Mouse (Mus musculus): ENCODE results near the gene Heatr9. TPM values are rescaled to one million over a fixed set of nuclear protein-coding genes. Genes with fewer than 3 reads are reported as not detected.

Gene Heatr9
- total RNA-seq, 2 experiments from 2014 or later, result not detected

GRCm38 (mm10) chr11:83534143-83534542 lies 12.2 kb upstream of the Heatr9 start:
- DNase-seq, result no peak
- intact Hi-C loops (cut with DNase I), result no loop called here

- intact Hi-C loops (cut with DNase I), result no loop called here
- no peak for DNase-seq
These were observed 11.2 kb upstream of the Heatr9 start for GRCm38 (mm10) chr11:83533192-83533591.

- DNase-seq, result no peak
- intact Hi-C loops (cut with DNase I), result no loop called here
These were observed 8.4 kb upstream of the Heatr9 start, which contains the start of gene Ccl5 for GRCm38 (mm10) chr11:83530360-83530759. Ccl5 (minus strand) TSS chr11:83530518.

- DNase-seq, result no peak
- intact Hi-C loops (cut with DNase I), result no loop called here
These were observed 7.0 kb upstream of the Heatr9 start for GRCm38 (mm10) chr11:83529024-83529423.

- intact Hi-C loops (cut with DNase I), result no loop called here
- no peak for DNase-seq
These were observed 3.6 kb downstream of the Heatr9 start for GRCm38 (mm10) chr11:83518371-83518770.

- no peak for DNase-seq
- intact Hi-C loops (cut with DNase I), result no loop called here
These were observed 4.8 kb downstream of the Heatr9 start for GRCm38 (mm10) chr11:83517153-83517552.

- no peak for DNase-seq
- intact Hi-C loops (cut with DNase I), result no loop called here
These were observed 12.5 kb downstream of the Heatr9 start for GRCm38 (mm10) chr11:83509521-83509920.

GRCm38 (mm10) chr11:83504308-83504707 lies 17.7 kb downstream of the Heatr9 start:
- intact Hi-C loops (cut with DNase I), result no loop called here
- no peak for DNase-seq

GRCm38 (mm10) chr11:83495571-83495970 lies 26.4 kb downstream of the Heatr9 start:
- no peak for DNase-seq
- intact Hi-C loops (cut with DNase I), result no loop called here

- DNase-seq, result no peak
- intact Hi-C loops (cut with DNase I), result no loop called here
These were observed 30.5 kb downstream of the Heatr9 start for GRCm38 (mm10) chr11:83491488-83491887.

- intact Hi-C loops (cut with DNase I), result no loop called here
- DNase-seq, result no peak
These were observed 48.5 kb downstream of the Heatr9 start for GRCm38 (mm10) chr11:83473235-83474016.

- DNase-seq, result peak; percentile 98 to 99
- intact Hi-C loops (cut with DNase I), result loop anchor here (1.0 kb wide), 1 partner anchor 32 kb away; no protein-coding TSS in a partner anchor
These were observed 49.4 kb downstream of the Heatr9 start, which contains the start of gene Taf15 for GRCm38 (mm10) chr11:83472324-83473234. Taf15 (plus strand) TSS chr11:83473086.

GRCm38 (mm10) chr11:83471766-83472165 lies 50.2 kb downstream of the Heatr9 start:
- intact Hi-C loops (cut with DNase I), result loop anchor here (1.0 kb wide), 1 partner anchor 31 kb away; no protein-coding TSS in a partner anchor
- no peak for DNase-seq

GRCm38 (mm10) chr11:83468765-83469164 lies 53.2 kb downstream of the Heatr9 start:
- no peak for DNase-seq
- intact Hi-C loops (cut with DNase I), result no loop called here

- intact Hi-C loops (cut with DNase I), result no loop called here
- peak; percentile 76 to 79 for DNase-seq
These were observed 54.8 kb downstream of the Heatr9 start for GRCm38 (mm10) chr11:83467120-83467652.

- intact Hi-C loops (cut with DNase I), result no loop called here
- DNase-seq, result peak in 1 of 2 experiments; percentile 60
These were observed 56.0 kb downstream of the Heatr9 start for GRCm38 (mm10) chr11:83465976-83466375.

GRCm38 (mm10) chr11:83462711-83463244 lies 59.2 kb downstream of the Heatr9 start, which contains the start of gene Mmp28:
Mmp28 (minus strand) TSS chr11:83463071.
- peak; percentile 75 to 81 for DNase-seq
- intact Hi-C loops (cut with DNase I), result no loop called here

Measured in heart, postnatal 36 days (tissue).